In the genomic region with DNA sequence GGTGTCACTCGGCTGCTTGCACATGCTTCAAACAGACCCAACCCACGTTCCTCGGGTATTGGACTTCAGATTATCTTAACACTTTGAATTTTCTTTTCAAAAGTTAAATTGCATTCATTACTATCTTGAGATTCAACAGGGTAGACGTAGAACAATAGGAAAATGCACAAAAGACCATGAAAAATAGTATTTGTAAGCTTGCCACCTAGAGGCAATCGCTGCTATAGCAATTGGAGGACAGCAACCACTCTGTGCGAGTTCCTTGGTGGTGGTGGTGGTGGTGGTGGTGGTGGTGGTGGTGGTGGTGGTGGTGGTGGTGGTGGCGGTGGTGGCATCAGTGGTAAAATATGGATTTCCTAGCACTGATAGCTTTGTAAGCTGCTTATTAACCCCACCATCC, we compare ENCODE assay signal across 18 mouse cellular contexts. TPM values are rescaled to one million over a fixed set of nuclear protein-coding genes. Genes with fewer than 3 reads are reported as not detected.
A peak's percentile ranks its signal among the peaks of the same experiment; 100 is the strongest.
DNase-seq lines count a peak whose midpoint lies in the region; ATAC-seq and TF ChIP-seq lines count a peak whose summit lies in the region.
"Had no signal": no experiment of that assay in that cellular context is flagged by ENCODE, and none has a peak within 500 bp of the region (broad histone marks: within the 10 kb centered on the region; RNA-seq: fewer than 3 reads in every experiment).

No protein-coding gene starts in this region.

- H3K4me1 ChIP-seq in embryonic facial prominence, embryonic 13.5 days = peaks cover 5% of the 10 kb centered on the region; the same call in 1 of the 2 replicates
- H3K4me1 ChIP-seq in embryonic facial prominence, embryonic 10.5 days = peaks cover 6% of the 10 kb centered on the region
- H3K4me1 ChIP-seq in kidney, postnatal 0 days (replicated peaks; ENCODE audit: insufficient read depth, low read length) = no peaks in the 10 kb centered on the region
- no peaks in the 10 kb centered on the region for H3K4me1 ChIP-seq in midbrain, embryonic 14.5 days (ENCODE audit: control insufficient read depth, insufficient read depth, low read length)
- 0 out of 2 replicates have a peak, but pooled peaks cover 3% of the 10 kb centered on the region for H3K4me1 ChIP-seq in midbrain, embryonic 13.5 days (replicated peaks)
- no peaks in the 10 kb centered on the region for H3K4me1 ChIP-seq in stomach, postnatal 0 days (replicated peaks; ENCODE audit: control insufficient read depth, insufficient read depth)

- WGBS in embryonic facial prominence, embryonic 13.5 days = 58% methylated on average over 7 of the region's 7 CpGs
- WGBS in embryonic facial prominence, embryonic 10.5 days = 61% methylated on average over 7 of the region's 7 CpGs
- WGBS in kidney, postnatal 0 days = 60% methylated on average over 7 of the region's 7 CpGs
- 51% methylated on average over 7 of the region's 7 CpGs for WGBS in midbrain, embryonic 14.5 days
- 58% methylated on average over 7 of the region's 7 CpGs for WGBS in midbrain, embryonic 13.5 days
- 45% methylated on average over 7 of the region's 7 CpGs for WGBS in stomach, postnatal 0 days

- no peak overlapping the region for H3K27ac ChIP-seq in embryonic facial prominence, embryonic 13.5 days
- H3K27ac ChIP-seq in embryonic facial prominence, embryonic 10.5 days (replicated peaks) = no peak overlapping the region
- no peak overlapping the region for H3K27ac ChIP-seq in kidney, postnatal 0 days
- no peak overlapping the region for H3K27ac ChIP-seq in midbrain, embryonic 14.5 days (replicated peaks; ENCODE audit: low read depth, low read length)
- no peak overlapping the region for H3K27ac ChIP-seq in midbrain, embryonic 13.5 days
- H3K27ac ChIP-seq in stomach, postnatal 0 days (replicated peaks) = no peak overlapping the region
- H3K27ac ChIP-seq: hindbrain, embryonic 12.5 days; limb, embryonic 12.5 days had no signal

- no peaks in the 10 kb centered on the region for H3K27me3 ChIP-seq in embryonic facial prominence, embryonic 13.5 days
- no peaks in the 10 kb centered on the region for H3K27me3 ChIP-seq in embryonic facial prominence, embryonic 10.5 days (replicated peaks; ENCODE audit: low read depth, poor library complexity, severe bottlenecking)
- H3K27me3 ChIP-seq in kidney, postnatal 0 days (ENCODE audit: insufficient read depth, low read length) = no peaks in the 10 kb centered on the region
- H3K27me3 ChIP-seq in midbrain, embryonic 14.5 days (ENCODE audit: control insufficient read depth, insufficient read depth, low read length) = no peaks in the 10 kb centered on the region
- 0 out of 2 replicates have a peak, but pooled peaks cover 2% of the 10 kb centered on the region for H3K27me3 ChIP-seq in midbrain, embryonic 13.5 days
- H3K27me3 ChIP-seq in stomach, postnatal 0 days (ENCODE audit: control insufficient read depth, insufficient read depth, low read length) = no peaks in the 10 kb centered on the region
- H3K27me3 ChIP-seq: hindbrain, embryonic 12.5 days had no signal

- peak; percentile 40 for TF ChIP-seq CTCF in kidney, postnatal 0 days (IDR thresholded peaks at IDR 0.05; ENCODE audit: low read depth)
- TF ChIP-seq CTCF in stomach, postnatal 0 days (IDR thresholded peaks at IDR 0.05; ENCODE audit: low read depth) = peak; percentile 39

- H3K36me3 ChIP-seq in embryonic facial prominence, embryonic 13.5 days = no peaks in the 10 kb centered on the region
- H3K36me3 ChIP-seq in embryonic facial prominence, embryonic 10.5 days (replicated peaks) = no peaks in the 10 kb centered on the region
- H3K36me3 ChIP-seq in kidney, postnatal 0 days (ENCODE audit: insufficient read depth, low read length) = no peaks in the 10 kb centered on the region
- no peaks in the 10 kb centered on the region for H3K36me3 ChIP-seq in midbrain, embryonic 14.5 days (ENCODE audit: control insufficient read depth, insufficient read depth, low read length)
- no peaks in the 10 kb centered on the region for H3K36me3 ChIP-seq in midbrain, embryonic 13.5 days
- H3K36me3 ChIP-seq in stomach, postnatal 0 days (ENCODE audit: control insufficient read depth, insufficient read depth, low read length) = no peaks in the 10 kb centered on the region
- H3K36me3 ChIP-seq: hindbrain, embryonic 12.5 days; limb, embryonic 12.5 days had no signal

- H3K4me2 ChIP-seq in embryonic facial prominence, embryonic 13.5 days = peak overlapping the region; percentile 18; the same call in 1 of the 2 replicates
- H3K4me2 ChIP-seq in kidney, postnatal 0 days (ENCODE audit: low read length) = no peak overlapping the region
- H3K4me2 ChIP-seq in midbrain, embryonic 14.5 days (ENCODE audit: low read length) = no peak overlapping the region
- no peak overlapping the region for H3K4me2 ChIP-seq in midbrain, embryonic 13.5 days (replicated peaks)
- H3K4me2 ChIP-seq in stomach, postnatal 0 days (replicated peaks; ENCODE audit: low read depth) = no peak overlapping the region
- H3K4me2 ChIP-seq: hindbrain, embryonic 12.5 days; limb, embryonic 12.5 days; midbrain, embryonic 11.5 days had no signal

- TF ChIP-seq EP300 in stomach, postnatal 0 days (optimal IDR thresholded peaks at IDR 0.05) = no peak

- H3K9ac ChIP-seq in embryonic facial prominence, embryonic 13.5 days = no peak overlapping the region
- H3K9ac ChIP-seq in kidney, postnatal 0 days (ENCODE audit: low read depth, low read length) = no peak overlapping the region
- no peak overlapping the region for H3K9ac ChIP-seq in midbrain, embryonic 14.5 days (replicated peaks; ENCODE audit: low read length)
- no peak overlapping the region for H3K9ac ChIP-seq in midbrain, embryonic 13.5 days (replicated peaks)
- H3K9ac ChIP-seq in stomach, postnatal 0 days (ENCODE audit: low read length) = no peak overlapping the region
- H3K9ac ChIP-seq: hindbrain, embryonic 12.5 days; limb, embryonic 12.5 days had no signal

- DNase-seq in embryonic facial prominence, embryonic 10.5 days (ENCODE audit: low spot score) = no peak
- no peak for DNase-seq in kidney, postnatal 0 days (ENCODE audit: low spot score)
- DNase-seq in kidney, postnatal 14 days = no peak
- peak; percentile 44 for DNase-seq in midbrain, embryonic 14.5 days
- DNase-seq in stomach, postnatal 0 days (ENCODE audit: low spot score) = no peak
- no peak for DNase-seq in right cerebral cortex, postnatal 25 days
- DNase-seq: adrenal gland, adult 2 months; cerebellum, adult 18-20 months; kidney, adult 11 months; kidney, postnatal 25 days; layer of hippocampus, postnatal 36 days; lung, postnatal 36 days; thymus, postnatal 25 days had no signal

- ATAC-seq in embryonic facial prominence, embryonic 13.5 days (ENCODE audit: insufficient number of reproducible peaks, insufficient read depth, low FRiP score, low TSS enrichment, low read depth) = no peak
- ATAC-seq in kidney, postnatal 0 days (replicated peaks; ENCODE audit: low FRiP score, low read depth) = no peak
- no peak for ATAC-seq in midbrain, embryonic 14.5 days (ENCODE audit: low FRiP score, low TSS enrichment)
- no peak for ATAC-seq in midbrain, embryonic 13.5 days
- ATAC-seq in stomach, postnatal 0 days (ENCODE audit: low FRiP score, low TSS enrichment) = no peak

- peak overlapping the region; percentile 10; the same call in 1 of the 2 replicates for H3K4me3 ChIP-seq in embryonic facial prominence, embryonic 13.5 days
- H3K4me3 ChIP-seq in embryonic facial prominence, embryonic 10.5 days = no peak overlapping the region
- no peak overlapping the region for H3K4me3 ChIP-seq in kidney, postnatal 0 days (replicated peaks; ENCODE audit: low read depth, low read length)
- H3K4me3 ChIP-seq in midbrain, embryonic 14.5 days (replicated peaks; ENCODE audit: low read depth, low read length) = no peak overlapping the region
- no peak overlapping the region for H3K4me3 ChIP-seq in midbrain, embryonic 13.5 days (replicated peaks)
- H3K4me3 ChIP-seq in stomach, postnatal 0 days (ENCODE audit: low read depth, low read length) = no peak overlapping the region
- H3K4me3 ChIP-seq: hindbrain, embryonic 12.5 days; limb, embryonic 12.5 days had no signal

- H3K9me3 ChIP-seq in embryonic facial prominence, embryonic 13.5 days = no peaks in the 10 kb centered on the region
- no peaks in the 10 kb centered on the region for H3K9me3 ChIP-seq in embryonic facial prominence, embryonic 10.5 days
- no peaks in the 10 kb centered on the region for H3K9me3 ChIP-seq in kidney, postnatal 0 days (replicated peaks; ENCODE audit: low read length)
- H3K9me3 ChIP-seq in midbrain, embryonic 14.5 days (ENCODE audit: control insufficient read depth, low read length) = no peaks in the 10 kb centered on the region
- 0 out of 2 replicates have a peak, but pooled peaks cover 4% of the 10 kb centered on the region for H3K9me3 ChIP-seq in midbrain, embryonic 13.5 days
- H3K9me3 ChIP-seq in stomach, postnatal 0 days (ENCODE audit: control insufficient read depth, low read length) = no peaks in the 10 kb centered on the region
- H3K9me3 ChIP-seq: limb, embryonic 12.5 days had no signal

RNA-seq across cellular contexts. Expression of a gene that starts 0.9 kb away (rescaled TPM):
- 39.9 and 74.9 TPM in 2 replicates for polyA plus RNA-seq in embryonic facial prominence, embryonic 13.5 days (2015; fragmentation: Nextera tagmentation; extraction: Ambion mirVana)
- 0.41 TPM in 2 replicates for polyA plus RNA-seq in embryonic facial prominence, embryonic 10.5 days (2016; fragmentation: Nextera tagmentation; extraction: Ambion mirVana)
- 2.5 and 2.9 TPM in 2 replicates for polyA plus RNA-seq in kidney, postnatal 0 days (2015; fragmentation: Nextera tagmentation; extraction: Ambion mirVana)
- 0.27 TPM in 1 of 2 replicates, not detected in the other for polyA plus RNA-seq in midbrain, embryonic 14.5 days (2014; fragmentation: Nextera tagmentation; extraction: Ambion mirVana)
- 0.16 TPM in 1 of 2 replicates, not detected in the other for polyA plus RNA-seq in midbrain, embryonic 13.5 days (2015; fragmentation: Nextera tagmentation; extraction: Ambion mirVana)
- polyA plus RNA-seq in stomach, postnatal 0 days (2015; fragmentation: Nextera tagmentation; extraction: Ambion mirVana) = 0.33 and 0.34 TPM in 2 replicates
- polyA plus RNA-seq: midbrain, embryonic 11.5 days had no signal

RNA-seq across cellular contexts. Expression of a gene that starts 19.2 kb away (rescaled TPM):
- 5.5 and 10.9 TPM in 2 replicates for polyA plus RNA-seq in embryonic facial prominence, embryonic 13.5 days (2015; fragmentation: Nextera tagmentation; extraction: Ambion mirVana)
- 0.57 and 0.62 TPM in 2 replicates for polyA plus RNA-seq in embryonic facial prominence, embryonic 10.5 days (2016; fragmentation: Nextera tagmentation; extraction: Ambion mirVana)
- polyA plus RNA-seq in kidney, postnatal 0 days (2015; fragmentation: Nextera tagmentation; extraction: Ambion mirVana) = 5.5 and 6.1 TPM in 2 replicates
- polyA plus RNA-seq in midbrain, embryonic 14.5 days (2014; fragmentation: Nextera tagmentation; extraction: Ambion mirVana) = 24.5 and 33.4 TPM in 2 replicates
- 15.2 and 17.3 TPM in 2 replicates for polyA plus RNA-seq in midbrain, embryonic 13.5 days (2015; fragmentation: Nextera tagmentation; extraction: Ambion mirVana)
- 3.1 and 5.2 TPM in 2 replicates for polyA plus RNA-seq in stomach, postnatal 0 days (2015; fragmentation: Nextera tagmentation; extraction: Ambion mirVana)

Comparison
In these comparisons a context has a peak if more than half of its experiments do, and no peak if none do; other contexts are left out.
1. RNA of a gene that starts 0.9 kb away (polyA plus RNA-seq): 39.9 to 74.9 TPM in embryonic facial prominence, embryonic 13.5 days; 2.5 to 2.9 TPM in kidney, postnatal 0 days, 0.41 TPM in embryonic facial prominence, embryonic 10.5 days, 0.33 to 0.34 TPM in stomach, postnatal 0 days, 0.16 TPM in midbrain, embryonic 13.5 days and 0.27 TPM in midbrain, embryonic 14.5 days; every median in the first group is over 10 times any median in the second.